Mouse (Mus musculus): ENCODE measurements around the gene Zbtb38. TPM values are rescaled to one million over a fixed set of nuclear protein-coding genes. Genes with fewer than 3 reads are reported as not detected.
"Not testable (repeated sequence)": the region's sequence is repeated elsewhere in the genome, so short reads cannot be mapped to it uniquely, and the experiment has no call there.

Gene Zbtb38
- total and polyA plus RNA-seq, 2 experiments = 2.9 to 12.4 TPM

DNA sequence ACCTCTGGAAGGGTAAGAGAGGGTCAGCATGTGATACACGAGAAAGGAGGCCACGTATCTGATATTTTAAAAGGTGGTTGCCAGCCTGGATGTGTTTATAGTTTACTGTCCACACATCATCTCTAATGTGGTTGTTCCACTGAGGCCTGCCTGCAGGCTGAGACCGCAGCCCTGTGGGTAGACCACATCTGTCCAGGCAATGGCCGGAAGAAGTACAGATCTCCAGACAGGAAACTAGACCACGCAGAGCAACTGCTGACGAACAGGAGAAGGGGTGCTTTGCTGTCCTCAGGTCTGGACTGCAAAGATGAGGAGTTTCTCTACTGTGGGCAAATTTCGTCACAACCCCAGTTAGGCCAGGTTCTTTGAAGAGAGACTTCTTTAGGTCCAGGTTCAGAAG, 101.8 kb downstream of the Zbtb38 start:
- no peaks in the 10 kb centered on the region for H3K4me1 ChIP-seq (ENCODE audit: control insufficient read depth, insufficient read depth, low read length)
- H3K27ac ChIP-seq (replicated peaks; ENCODE audit: insufficient read depth, low read depth, low read length) = no peak overlapping the region
- no peak for TF ChIP-seq POLR2A (IDR thresholded peaks at IDR 0.05; ENCODE audit: extremely low read depth, insufficient read depth, low read length)
- no peak for TF ChIP-seq CTCF (IDR thresholded peaks at IDR 0.05; ENCODE audit: low read depth, low read length)
- no peak for DNase-seq (ENCODE audit: extremely low read depth, low read depth, low spot score)
- WGBS = 84% methylated on average over 7 of the region's 7 CpGs
- no peak overlapping the region for H3K4me3 ChIP-seq (ENCODE audit: insufficient read depth, low read depth, low read length)
- H3K79me2 ChIP-seq (ENCODE audit: control insufficient read depth, insufficient read depth, low read length) = no peaks in the 10 kb centered on the region
- H3K36me3 ChIP-seq (ENCODE audit: control insufficient read depth, insufficient read depth, low read length) = no peaks in the 10 kb centered on the region
- H3K27me3 ChIP-seq (ENCODE audit: control insufficient read depth, insufficient read depth, low read length) = no peaks in the 10 kb centered on the region
- no peak overlapping the region for H3K9ac ChIP-seq (ENCODE audit: low read depth, low read length)

DNA sequence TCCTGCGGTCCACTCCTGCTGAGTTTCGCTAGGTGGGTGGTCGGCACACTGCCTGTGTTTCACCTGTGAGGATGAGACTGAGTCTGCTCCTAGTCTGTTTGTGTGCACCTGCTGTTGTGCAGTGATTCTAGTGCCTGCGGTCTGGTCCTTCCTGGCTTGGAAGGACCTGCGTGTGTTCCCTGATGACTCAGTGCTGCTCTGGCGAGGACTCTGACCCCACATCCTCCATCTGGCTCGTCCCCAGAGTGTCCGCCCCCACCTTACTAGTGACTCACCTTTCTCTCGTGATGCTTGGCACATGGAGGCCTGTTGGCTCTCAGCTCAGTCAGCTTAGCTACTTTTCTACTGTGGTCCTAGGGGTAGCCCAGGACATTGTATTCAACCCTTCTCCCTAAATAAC, 102.7 kb downstream of the Zbtb38 start:
- H3K9ac ChIP-seq (ENCODE audit: low read depth, low read length) = no peak overlapping the region
- no peak overlapping the region for H3K4me3 ChIP-seq (ENCODE audit: insufficient read depth, low read depth, low read length)
- no peak for DNase-seq (ENCODE audit: extremely low read depth, low read depth, low spot score)
- WGBS = 36% methylated on average over 9 of the region's 9 CpGs
- H3K36me3 ChIP-seq (ENCODE audit: control insufficient read depth, insufficient read depth, low read length) = no peaks in the 10 kb centered on the region
- TF ChIP-seq CTCF (IDR thresholded peaks at IDR 0.05; ENCODE audit: low read depth, low read length) = no peak
- no peak for TF ChIP-seq POLR2A (IDR thresholded peaks at IDR 0.05; ENCODE audit: extremely low read depth, insufficient read depth, low read length)
- H3K27me3 ChIP-seq (ENCODE audit: control insufficient read depth, insufficient read depth, low read length) = no peaks in the 10 kb centered on the region
- H3K4me1 ChIP-seq (ENCODE audit: control insufficient read depth, insufficient read depth, low read length) = no peaks in the 10 kb centered on the region
- H3K27ac ChIP-seq (replicated peaks; ENCODE audit: insufficient read depth, low read depth, low read length) = no peak overlapping the region
- H3K79me2 ChIP-seq (ENCODE audit: control insufficient read depth, insufficient read depth, low read length) = no peaks in the 10 kb centered on the region

DNA sequence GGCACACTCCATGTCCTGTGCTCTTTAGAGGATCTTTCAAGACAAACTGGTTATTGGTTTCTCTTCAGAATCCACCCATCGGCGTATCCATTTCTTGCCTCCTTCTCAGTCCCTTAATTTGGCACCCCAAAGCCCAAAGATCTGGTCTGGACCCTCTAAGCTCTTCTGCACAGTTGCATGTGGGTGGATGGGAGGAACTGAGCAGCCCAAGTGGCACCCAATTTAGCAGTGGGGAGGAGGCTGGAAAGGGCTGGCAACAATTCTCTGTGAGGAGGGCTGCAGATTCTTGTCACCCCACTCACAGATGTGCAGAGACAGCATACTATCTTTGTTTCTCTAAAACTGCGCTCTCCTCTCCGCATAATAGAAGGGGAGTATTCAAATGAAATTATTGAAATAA, 103.3 kb downstream of the Zbtb38 start:
- no peak overlapping the region for H3K4me3 ChIP-seq (ENCODE audit: insufficient read depth, low read depth, low read length)
- no peak overlapping the region for H3K9ac ChIP-seq (ENCODE audit: low read depth, low read length)
- TF ChIP-seq CTCF (IDR thresholded peaks at IDR 0.05; ENCODE audit: low read depth, low read length) (no peak), POLR2A (IDR thresholded peaks at IDR 0.05; ENCODE audit: extremely low read depth, insufficient read depth, low read length) (no peak)
- no peaks in the 10 kb centered on the region for H3K27me3 ChIP-seq (ENCODE audit: control insufficient read depth, insufficient read depth, low read length)
- 87% methylated on average over 4 of the region's 4 CpGs for WGBS
- H3K27ac ChIP-seq (replicated peaks; ENCODE audit: insufficient read depth, low read depth, low read length) = no peak overlapping the region
- no peak for DNase-seq (ENCODE audit: extremely low read depth, low read depth, low spot score)
- H3K79me2 ChIP-seq (ENCODE audit: control insufficient read depth, insufficient read depth, low read length) = no peaks in the 10 kb centered on the region
- H3K4me1 ChIP-seq (ENCODE audit: control insufficient read depth, insufficient read depth, low read length) = no peaks in the 10 kb centered on the region
- H3K36me3 ChIP-seq (ENCODE audit: control insufficient read depth, insufficient read depth, low read length) = no peaks in the 10 kb centered on the region

DNA sequence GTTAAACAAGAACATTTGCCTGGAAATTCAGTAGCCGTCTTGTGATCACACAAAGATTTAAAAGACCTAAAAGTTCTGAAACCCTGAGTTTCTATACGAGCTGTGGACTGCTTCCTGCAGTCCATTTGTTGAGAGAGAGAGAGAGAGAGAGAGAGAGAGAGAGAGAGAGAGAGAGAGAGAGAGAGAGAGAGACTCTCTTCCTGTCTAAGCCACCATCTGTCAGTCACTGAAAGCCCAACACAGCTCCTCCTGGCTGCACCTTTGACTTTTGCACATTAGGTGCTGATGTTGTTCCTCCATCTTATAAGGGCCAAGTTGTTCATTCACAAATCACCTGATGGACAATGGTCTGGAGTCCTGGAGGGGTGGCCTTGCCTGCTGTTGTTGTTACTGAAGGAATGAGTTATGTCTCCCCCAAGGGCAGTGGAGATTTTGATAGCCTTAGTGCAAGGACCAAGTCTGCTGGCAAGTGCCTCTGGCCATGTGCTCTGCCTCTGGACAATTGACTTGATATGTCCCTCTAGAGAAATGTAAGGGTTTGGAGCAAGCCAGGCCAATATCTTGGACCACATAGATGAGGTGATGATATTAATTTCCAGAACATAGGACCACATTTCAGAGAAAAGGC, 105.8 kb downstream of the Zbtb38 start:
- 64% methylated on average over 2 of the region's 2 CpGs for WGBS
- Histone ChIP-seq H3K4me1 (ENCODE audit: control insufficient read depth, insufficient read depth, low read length) (no peaks in the 10 kb centered on the region), H3K36me3 (ENCODE audit: control insufficient read depth, insufficient read depth, low read length) (no peaks in the 10 kb centered on the region), H3K9ac (ENCODE audit: low read depth, low read length) (no peak overlapping the region), H3K27me3 (ENCODE audit: control insufficient read depth, insufficient read depth, low read length) (no peaks in the 10 kb centered on the region), H3K79me2 (ENCODE audit: control insufficient read depth, insufficient read depth, low read length) (no peaks in the 10 kb centered on the region), H3K4me3 (ENCODE audit: insufficient read depth, low read depth, low read length) (no peak overlapping the region), H3K27ac (replicated peaks; ENCODE audit: insufficient read depth, low read depth, low read length) (no peak overlapping the region)
- TF ChIP-seq POLR2A (IDR thresholded peaks at IDR 0.05; ENCODE audit: extremely low read depth, insufficient read depth, low read length) (no peak), CTCF (IDR thresholded peaks at IDR 0.05; ENCODE audit: low read depth, low read length) (no peak)
- DNase-seq (ENCODE audit: extremely low read depth, low read depth, low spot score) = no peak

DNA sequence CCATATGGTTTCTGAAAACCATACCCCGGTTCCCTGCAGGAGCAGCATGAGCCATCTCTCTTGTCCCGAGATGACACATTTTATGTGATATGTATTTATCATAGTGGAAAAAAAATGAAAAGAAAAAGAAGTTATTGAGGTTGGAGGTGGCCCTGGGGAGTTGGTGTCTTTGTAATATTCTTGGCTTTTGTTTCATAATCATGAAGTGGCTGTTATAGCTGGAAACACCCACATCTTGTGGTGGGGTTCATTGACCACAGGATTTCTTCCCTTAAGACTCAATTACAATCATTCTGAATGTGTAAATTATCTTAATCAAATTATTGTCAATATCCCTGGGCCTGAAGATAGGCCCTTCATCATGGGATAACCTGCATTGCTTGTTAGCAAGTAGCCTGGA, 107.8 kb downstream of the Zbtb38 start:
- no peak overlapping the region for H3K9ac ChIP-seq (ENCODE audit: low read depth, low read length)
- no peaks in the 10 kb centered on the region for H3K4me1 ChIP-seq (ENCODE audit: control insufficient read depth, insufficient read depth, low read length)
- H3K27me3 ChIP-seq (ENCODE audit: control insufficient read depth, insufficient read depth, low read length) = no peaks in the 10 kb centered on the region
- no peak for TF ChIP-seq POLR2A (IDR thresholded peaks at IDR 0.05; ENCODE audit: extremely low read depth, insufficient read depth, low read length)
- TF ChIP-seq CTCF (IDR thresholded peaks at IDR 0.05; ENCODE audit: low read depth, low read length) = no peak
- no peaks in the 10 kb centered on the region for H3K36me3 ChIP-seq (ENCODE audit: control insufficient read depth, insufficient read depth, low read length)
- no peak overlapping the region for H3K4me3 ChIP-seq (ENCODE audit: insufficient read depth, low read depth, low read length)
- H3K27ac ChIP-seq (replicated peaks; ENCODE audit: insufficient read depth, low read depth, low read length) = no peak overlapping the region
- no peaks in the 10 kb centered on the region for H3K79me2 ChIP-seq (ENCODE audit: control insufficient read depth, insufficient read depth, low read length)
- no peak for DNase-seq (ENCODE audit: extremely low read depth, low read depth, low spot score)
- 89% methylated on average over 2 of the region's 2 CpGs for WGBS

DNA sequence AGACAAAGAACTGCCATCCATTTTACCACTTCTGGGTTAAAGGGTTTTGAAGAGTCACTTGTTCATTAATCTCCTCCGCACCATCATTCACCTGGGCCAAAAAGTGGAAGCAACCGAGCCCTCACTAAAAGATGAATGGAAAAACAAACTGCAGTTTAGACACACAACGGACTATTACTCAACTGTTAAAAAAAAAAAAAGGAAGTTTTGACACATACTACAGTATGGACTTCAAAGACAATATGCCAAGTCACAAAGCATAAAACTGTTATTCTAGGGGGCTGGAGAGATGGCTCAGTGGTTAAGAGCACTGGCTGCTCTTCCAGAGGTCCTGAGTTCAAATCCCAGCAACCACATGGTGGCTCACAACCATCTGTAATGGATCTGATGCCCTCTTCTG, 108.6 kb downstream of the Zbtb38 start:
- WGBS = 90% methylated on average over 3 of the region's 3 CpGs
- not testable (repeated sequence) for H3K79me2 ChIP-seq (ENCODE audit: control insufficient read depth, insufficient read depth, low read length); H3K27ac ChIP-seq (replicated peaks; ENCODE audit: insufficient read depth, low read depth, low read length)

More for the DNA sequence above, 108.6 kb downstream of the Zbtb38 start:
- DNase-seq (ENCODE audit: extremely low read depth, low read depth, low spot score); H3K9ac ChIP-seq (ENCODE audit: low read depth, low read length); H3K36me3 ChIP-seq (ENCODE audit: control insufficient read depth, insufficient read depth, low read length); H3K4me1 ChIP-seq (ENCODE audit: control insufficient read depth, insufficient read depth, low read length); H3K27me3 ChIP-seq (ENCODE audit: control insufficient read depth, insufficient read depth, low read length); H3K4me3 ChIP-seq (ENCODE audit: insufficient read depth, low read depth, low read length): not testable (repeated sequence)

All from liver, adult 2 months (tissue).